Mouse (Mus musculus) right cerebral cortex, postnatal 4 days (tissue): ENCODE data around the gene Acss1.
A peak's percentile ranks its signal among the peaks of the same experiment; 100 is the strongest.

Experiments used
- DNase-seq: peaks from one replicate; pipeline ENCODE4 v3.0.0-alpha.2; 2022

The Acss1 gene

DNA sequence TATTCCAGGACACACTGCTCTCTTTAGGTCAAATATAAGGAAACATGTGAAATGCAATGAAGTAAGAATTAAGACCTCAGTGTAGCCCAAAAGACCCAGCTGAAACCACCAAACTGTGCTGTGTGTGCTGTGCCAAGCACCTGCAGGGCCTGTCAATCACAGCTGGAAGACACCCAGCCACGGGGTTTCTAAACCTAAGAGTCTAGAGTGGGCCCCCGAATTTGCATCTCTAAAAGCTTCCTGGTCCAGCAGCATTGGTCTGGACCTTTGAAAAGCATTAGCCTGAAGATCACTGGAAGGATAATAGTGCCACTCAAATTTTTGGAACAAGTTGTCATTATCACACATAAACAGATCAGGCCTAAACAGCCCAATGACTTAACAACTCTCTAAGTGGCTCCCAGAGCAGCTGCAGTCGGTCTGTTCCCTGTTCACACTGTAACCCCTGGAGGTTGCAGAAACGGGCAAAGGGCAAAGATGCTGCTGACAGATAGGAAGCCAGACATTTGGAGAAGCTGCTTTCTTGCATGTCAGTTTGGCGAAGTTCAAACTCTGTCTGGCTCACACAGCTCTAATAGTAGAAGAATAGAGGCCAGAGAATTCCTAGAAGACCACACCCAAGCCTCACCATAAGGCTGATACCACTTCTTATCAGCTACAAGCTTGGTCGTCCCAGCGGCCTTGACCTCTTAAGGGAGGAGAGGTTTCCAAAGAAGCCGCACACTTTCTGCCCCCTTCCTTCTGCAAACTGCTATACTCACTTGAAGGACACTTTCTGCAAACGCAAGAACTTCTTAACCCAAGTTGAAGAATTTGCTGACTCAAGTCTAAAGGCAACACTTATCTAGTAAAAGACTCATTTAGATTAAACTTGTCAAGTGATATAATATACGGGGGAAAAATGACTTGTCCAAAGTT is 2.5 kb downstream of the Acss1 start:
- no peak for DNase-seq

DNA sequence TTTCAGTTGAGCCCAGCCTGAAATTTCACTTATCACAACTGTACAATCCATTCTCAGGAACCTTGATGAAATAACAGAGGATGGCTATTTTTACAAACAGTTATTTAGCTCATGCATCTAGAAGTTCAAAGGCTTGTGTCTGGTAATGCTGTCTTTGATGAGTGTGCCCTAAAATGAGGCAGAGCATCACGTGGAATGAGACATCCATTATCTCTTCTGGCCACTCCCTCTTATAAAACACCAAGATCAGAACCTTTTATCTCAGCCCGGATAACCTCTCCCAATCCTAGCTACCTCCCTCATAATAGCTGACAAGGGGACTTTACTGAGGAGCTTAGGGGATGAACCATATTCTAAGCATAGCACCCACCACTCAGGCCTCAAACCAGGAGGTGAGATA is 3.3 kb downstream of the Acss1 start:
- no peak for DNase-seq

DNA sequence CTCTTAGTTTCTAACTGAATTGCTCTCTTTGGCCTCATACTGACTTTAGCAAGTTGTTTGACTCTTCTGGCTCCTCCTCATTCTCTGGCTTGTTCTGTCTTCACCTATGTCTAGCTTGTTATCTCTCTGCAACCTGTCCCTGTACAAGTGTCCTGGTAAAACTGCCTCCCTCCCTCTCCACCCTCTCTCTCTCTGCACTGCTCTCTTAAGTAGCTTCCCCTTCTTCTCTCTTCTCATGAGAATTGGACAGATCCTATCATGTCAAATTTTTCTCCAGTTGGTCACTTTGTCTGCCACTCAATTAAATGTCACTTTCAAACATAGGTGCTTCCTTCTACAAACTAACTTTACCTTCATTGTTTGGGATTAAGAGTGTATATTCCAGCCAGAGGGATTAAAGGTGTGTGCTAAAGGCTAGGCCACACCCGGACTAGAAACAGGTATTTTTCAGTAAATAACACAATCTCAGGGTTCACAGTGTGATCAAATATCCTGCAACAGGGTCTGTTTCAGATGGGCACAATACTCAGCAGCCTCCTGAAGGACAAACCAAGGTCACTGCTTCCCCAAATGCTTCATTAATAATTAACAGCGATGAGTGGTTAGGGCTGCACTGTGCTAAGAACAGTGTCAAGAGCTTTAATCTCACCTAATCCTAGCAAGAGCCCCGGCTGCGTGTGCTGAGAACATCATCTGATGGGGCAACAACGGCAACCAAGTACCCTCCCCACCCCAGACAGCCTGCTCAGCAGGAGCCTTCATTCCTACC is 4.0 kb downstream of the Acss1 start:
- DNase-seq: no peak

DNA sequence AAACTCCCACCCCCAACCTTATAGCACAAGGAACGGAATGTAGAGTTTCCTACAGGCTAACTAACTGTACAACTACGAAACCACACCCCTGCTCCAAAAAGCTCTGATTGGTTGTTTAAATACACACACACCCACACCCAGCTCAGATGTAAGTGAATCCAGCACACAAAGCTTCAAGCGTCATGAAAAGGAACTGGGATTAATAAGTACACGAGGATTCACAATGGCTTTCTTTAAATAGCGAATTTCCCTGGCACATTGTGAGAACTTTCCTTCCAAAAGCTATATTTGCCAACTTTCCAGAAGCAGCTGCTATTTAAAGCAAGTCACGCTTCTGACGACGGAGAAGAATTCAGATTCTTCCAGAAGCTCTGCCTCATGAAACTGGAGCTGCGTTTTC is 5.0 kb downstream of the Acss1 start:
- no peak for DNase-seq

DNA sequence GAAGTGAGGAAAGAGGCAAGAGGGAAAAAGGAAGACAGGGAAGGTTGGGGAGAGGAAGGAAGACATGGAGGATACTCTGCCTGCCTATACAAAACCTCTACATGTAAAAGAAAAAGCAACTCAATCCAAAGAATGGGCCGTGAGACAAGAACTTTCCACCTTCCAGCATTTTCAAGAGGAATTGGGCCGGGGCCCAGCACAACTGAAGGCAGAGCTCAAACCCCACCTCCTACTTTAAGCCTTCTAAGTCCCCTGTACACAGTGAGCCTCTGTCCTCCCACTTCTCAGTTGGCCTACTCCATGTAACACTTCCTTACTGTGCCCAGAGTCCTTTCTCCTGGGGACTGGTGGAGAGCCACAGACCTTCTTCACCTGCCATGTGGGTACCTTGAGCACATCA is 6.3 kb downstream of the Acss1 start:
- no peak for DNase-seq

DNA sequence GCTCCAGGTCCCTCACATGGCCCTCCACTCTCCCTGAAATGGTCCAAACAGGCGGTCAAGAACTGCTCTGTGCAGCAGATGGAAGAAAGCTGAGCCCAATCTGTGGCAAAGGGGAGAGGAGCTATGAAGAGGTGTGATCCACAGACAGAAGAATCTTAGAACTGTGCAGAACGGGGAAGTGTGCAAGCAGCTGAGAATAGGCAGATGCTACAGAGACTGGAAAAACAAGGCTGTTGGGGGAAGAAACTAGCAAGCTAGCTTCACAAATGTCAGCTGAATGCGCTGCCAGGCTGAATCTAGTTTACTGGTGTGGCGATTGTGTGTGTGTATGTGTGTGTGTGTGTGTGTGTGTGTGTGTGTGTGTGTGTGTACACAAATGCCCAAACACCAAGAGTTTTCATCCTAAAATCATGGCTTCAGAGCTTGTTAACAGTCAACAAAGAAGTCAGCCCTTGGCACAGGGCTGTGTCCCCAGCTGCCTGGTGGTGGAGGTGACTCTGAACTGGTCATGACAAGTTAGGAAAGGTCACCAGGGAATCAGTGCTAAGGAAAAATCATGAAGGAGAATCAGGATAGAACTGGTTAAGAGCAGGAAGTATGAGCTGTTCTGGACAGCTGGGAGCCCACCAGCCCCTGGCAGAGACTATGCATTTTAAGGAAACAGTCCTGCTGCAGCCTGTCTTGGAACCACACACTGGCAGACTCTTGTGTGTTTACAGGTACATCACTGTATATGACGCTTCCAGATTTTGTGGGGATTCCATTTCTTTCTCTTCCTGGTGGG is 7.4 kb downstream of the Acss1 start:
- DNase-seq: no peak

DNA sequence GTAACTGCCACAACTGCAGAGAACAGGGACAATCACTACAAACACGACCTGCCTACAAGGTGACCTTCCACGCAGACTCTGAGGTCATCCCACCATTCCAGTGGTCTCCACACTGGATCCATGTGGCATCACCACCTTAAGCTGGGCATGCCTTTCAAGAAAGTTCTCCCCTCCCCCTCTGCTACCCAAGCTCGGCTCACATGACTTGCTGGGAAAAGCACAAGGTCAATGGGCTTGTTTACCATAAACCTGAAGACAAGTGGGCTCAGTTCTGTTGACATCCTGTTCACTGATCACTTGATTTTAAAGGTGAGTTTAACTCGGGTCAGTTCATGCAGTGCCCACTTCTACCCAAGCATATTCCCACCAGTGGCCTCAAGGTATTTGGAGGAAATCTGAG is 8.3 kb downstream of the Acss1 start:
- DNase-seq: no peak

DNA sequence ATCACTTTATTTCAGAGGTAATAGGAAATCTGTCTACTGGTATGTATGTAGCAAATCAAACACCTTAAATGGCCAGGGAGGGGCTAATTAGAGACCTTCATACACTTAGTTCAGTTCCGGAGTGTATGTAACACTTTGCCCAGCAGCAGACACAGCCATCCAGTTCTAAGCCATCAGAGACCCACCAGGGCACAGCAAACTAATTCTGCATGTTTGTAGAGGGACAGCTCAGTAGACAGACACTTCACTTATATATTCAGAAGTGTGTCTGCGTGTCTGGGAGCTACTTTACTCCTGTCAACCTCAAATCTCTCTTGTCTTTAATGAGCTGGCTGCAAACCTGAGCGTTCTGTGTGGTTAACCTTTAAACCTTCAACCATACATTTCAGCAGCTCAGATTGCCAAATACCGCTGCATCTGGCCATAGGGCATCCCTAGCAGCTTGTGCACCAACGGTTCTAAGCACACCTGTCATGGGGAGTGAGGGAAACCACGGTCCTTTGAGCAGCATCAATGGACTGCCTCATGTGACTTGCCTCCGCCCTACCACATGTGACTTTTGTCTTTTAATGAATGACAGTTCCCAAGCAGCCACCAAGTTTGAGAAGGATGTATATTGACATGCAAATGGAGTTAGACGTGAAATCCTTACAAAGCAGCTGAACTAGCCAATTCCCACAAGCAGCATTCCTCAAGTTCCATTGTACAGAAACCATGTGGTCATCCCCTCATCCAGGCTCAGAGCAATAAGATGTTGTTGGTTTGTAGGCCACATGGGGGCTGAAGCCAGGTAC is 11.1 kb downstream of the Acss1 start:
- DNase-seq: no peak

DNA sequence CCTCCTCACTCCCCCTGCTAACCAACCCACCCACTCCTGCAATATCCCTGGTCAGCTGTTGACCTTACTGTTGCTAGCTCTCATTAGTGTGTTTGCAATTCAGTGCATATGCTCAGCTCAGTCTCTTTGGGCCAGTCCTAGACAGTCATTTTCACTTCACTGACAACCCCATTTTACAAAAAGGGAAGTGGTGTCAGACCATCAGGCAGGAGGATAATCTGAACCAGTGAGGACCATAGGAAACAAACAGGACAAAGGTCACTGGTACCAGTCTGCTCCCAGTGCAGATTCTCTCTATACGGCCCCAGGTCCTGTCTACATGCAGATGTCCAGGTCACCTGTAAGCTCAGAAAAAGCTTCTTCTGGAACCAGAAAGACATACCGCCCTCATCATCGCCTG is 12.2 kb downstream of the Acss1 start:
- no peak for DNase-seq

DNA sequence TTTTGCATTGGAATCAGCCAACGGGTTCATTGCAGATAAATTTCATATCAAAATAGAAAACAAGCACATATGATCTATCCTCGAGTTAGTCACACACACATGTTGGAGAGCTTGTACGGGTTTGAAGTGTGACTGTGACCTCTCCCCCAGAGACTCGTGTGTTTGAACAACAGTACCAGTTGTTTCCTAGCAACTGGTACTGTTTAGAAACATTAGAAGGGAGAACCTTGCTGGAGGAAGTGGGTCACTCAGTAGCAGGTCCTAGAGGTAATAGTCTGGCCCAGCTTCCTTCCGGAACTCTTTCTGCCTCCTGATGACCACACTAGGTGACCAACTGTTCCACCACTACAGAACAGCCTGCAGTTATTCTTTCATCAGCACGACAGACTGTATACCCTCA is 13.0 kb downstream of the Acss1 start:
- no peak for DNase-seq

DNA sequence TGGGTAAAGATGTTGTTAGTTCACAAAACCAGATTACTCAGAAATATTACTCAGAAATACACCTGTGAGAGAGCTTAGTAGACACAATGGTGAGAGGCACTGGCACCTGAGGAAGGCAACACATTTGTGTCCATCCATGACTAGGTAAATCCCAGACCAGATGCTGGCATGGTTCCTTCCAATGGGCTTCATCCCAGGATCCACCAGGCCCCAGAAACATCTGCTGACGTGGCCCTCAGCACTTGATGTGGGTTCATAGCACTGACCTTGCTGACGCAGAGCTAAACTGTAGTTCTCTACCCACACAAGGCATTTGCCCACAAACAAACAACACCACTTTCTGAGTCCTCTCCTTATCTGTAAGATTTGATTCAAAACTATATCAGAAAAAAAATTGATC is 13.5 kb downstream of the Acss1 start:
- no peak for DNase-seq

DNA sequence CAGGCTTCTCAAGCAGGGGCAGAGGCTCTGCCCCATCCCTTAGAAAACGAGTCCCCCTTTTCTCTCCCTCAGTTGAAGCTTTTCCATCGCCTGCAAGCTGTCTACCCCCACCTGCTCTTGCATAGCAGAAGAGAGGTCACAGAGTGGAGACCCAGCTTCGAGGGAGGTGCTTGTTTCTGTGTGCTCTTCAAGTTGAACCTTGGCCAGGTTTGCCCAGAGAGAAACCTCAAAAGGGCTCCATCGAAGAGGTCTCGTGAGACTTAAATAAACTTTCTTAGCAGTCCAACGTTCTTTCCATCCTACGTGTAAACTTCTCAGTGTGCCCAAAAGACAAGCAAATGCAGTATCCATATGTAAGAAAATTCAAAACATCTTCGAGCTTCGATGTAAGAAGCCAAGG is 16.9 kb downstream of the Acss1 start:
- DNase-seq: no peak

DNA sequence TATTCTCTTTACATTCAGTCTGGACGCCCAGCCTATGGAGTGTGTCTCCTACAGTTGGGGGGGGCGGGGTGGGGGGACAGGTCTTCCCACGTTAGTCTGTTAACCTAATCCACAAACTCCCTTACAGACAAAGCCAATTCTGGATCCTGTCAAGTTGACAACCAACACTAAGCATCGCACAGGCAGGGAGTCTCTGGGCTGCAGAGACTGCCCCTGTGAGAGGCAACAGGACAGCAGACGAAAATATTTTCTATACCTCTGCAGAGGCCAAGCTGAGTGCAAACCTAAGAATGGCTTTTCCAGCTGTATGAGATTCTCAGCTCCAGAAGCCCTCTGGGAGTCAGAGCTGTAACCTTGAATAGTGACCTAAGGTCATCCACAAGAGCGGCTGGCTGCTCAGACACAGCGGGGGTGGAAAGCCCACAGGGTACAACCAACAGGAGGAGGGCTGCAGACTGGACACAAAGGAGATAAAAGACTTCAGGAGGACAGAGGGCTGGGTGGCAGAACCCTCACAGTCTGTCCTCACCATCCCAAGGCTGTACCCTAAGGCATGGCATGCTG is 17.7 kb downstream of the Acss1 start:
- DNase-seq: no peak

DNA sequence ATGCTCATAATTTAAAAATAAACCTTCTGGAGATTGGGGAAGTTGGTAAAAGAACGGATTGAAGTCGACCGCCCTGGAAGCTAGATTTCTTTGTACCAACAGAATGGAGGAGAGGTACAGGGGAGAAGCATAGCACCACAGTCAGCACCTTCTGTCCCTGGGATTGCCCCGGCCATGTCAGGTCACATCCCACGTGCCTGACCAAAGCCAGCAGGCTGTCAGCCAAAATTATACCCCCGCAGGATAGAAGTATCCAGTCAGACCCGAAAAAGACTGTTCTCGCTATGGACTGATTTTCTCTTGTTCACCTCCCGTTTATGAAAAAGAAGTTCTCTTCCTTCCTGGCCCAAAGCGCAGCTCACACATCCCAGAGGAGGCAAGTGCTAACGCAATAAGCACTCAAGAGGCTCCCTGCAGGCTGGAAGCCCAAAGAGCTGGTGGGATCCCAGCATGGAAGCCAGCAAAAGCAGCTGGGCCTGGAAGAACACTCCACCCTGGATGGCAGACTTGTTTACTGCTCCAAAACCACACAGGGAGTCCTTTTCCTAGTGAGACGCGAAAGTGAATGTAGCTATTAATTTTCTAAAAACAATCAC is 19.9 kb downstream of the Acss1 start:
- DNase-seq: no peak

DNA sequence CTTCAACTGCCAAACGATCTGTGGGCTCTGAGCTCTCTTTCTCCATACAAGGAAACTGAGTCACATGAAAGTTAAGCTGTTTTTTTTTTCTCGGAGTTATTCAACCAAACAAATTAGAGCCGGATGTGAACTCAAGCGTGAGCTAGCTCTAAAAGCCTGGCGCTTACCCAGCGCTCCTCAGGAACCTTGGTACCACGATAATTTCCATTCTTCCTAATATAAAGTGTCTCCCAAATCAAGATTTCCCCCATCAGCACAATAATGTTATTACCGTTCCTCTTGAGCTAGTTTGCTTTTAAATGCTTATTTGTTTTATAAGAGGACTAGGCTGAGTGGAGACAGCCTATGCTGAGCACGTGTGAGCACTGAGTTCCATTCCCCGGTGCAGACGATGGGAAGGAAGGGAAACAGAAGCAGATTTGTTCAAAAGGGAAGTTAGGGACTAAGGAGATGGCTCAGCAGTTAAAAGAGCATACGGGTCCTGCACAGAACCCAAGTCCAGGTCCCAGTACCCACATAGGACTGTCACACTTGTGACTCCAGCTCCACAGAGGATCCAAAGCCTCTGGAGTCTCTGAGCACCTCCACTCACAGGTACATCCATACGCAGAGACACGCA is 20.5 kb downstream of the Acss1 start:
- no peak for DNase-seq

DNA sequence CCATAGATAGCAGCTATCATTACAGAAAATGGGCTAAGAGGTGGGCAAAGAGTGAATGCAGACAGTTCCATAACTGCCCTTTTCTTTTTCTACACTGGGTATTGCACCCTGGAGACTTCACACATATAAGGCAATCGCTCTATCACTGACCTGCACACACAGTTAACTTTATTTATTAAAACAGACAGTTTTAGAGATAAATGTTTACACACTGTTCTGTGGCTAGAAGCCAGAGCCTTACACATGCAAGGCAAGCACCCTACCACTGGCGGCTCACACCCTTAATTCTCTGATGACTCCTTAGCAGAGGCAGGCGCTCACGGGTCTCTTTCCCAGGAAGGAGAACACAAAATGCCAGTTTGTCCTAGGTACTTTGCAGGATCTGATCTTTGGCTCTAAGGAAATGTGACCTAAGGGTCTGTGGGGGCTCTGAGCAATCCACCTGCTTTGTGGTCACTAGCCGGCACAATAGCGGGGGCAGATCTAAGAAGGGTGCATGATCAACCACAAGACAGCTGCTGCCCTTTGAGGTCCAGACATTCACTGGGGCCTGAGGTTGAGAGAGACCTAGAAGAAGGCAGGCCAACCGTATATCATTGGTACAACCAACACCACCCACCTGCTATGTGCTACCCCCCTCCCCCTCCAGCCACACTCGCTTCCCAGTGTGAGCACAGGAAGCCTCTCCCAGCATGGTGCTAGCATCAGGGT is 21.7 kb downstream of the Acss1 start:
- no peak for DNase-seq

DNA sequence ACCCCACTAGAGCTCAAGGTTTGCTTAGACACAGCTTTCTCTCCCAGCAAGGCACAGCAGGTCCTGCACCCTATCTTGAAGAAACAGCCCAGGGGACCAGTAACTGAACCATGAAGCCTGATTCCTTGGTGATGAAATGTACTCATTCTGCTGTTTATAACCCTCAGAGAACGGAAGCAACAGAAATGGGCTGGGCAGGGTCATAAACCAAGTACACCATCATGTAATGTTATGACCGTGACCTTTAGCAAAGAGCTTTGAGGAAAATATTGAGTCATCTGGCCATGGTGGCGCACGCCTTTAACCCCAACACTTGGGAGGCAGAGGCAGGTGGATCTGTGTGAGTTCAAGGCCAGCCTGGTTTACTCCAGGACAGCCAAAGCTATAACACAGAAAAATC is 23.1 kb downstream of the Acss1 start:
- no peak for DNase-seq

DNA sequence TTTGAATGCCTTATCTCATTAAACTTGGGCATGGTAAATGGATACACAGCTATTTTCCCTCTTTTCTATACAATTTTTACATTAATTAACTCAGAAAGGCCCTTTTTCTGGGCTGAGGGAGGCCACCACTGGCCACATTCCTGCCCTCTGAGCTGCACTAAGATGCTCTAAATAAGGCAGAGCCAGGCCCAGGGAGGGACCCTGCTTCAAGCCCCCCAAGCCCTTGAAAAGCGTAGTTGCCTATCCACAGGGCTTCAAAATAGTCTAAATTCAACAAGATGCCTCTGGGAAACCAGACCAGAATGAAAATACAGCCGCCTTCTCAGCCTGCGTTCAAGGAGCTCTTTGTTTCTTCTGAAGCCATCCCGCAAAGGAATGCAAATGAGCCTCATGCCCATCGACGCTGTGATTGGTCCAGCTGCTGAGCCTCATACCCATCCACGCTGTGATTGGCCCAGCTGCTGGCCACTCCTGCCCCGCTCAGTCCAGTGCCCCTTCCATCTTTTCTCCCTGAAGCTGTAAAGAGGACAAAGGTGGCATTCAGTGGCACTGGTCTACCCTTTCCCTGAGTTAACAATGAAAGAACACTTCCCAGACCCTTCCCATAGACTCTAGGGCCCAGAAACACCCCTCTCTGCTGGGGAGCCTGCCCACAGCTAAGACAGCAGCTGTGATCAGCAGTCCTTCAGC is 24.4 kb downstream of the Acss1 start:
- peak; percentile 42 for DNase-seq

DNA sequence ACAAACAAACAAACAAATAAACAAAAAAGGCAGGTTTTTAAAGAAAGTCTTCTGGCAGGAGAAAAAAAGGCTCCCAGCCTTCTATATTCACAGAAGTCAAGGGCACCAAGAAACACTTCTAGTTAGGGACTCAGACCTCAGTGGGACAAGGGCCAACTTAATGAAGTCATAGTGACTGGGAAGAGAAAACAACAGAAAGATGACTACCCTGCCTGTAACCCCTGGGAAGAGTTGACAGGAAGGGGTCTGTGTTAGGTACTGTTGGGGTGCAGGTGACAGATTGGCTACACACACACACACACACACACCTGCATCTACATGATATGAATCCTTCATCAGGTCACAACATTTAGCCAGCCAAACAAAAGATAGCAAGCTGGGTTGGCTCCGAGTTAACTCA is 25.1 kb downstream of the Acss1 start:
- no peak for DNase-seq

DNA sequence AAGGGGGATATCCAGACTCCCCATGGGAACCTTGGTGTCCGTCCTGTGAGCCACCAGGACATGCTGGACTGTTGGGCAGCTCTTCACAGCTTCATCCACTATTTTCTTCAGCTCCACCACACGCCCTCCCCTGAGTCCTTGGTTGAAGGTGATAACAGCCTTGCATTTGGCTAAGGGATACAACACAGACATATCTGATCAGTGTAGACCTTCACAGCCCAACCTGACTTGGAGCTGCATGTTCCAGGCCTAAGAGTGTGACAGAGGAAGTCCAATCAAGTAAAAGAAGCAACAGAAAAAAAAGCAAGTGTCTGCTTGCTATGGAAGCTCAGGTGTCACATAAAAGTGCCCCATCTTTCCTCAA is 29.9 kb downstream of the Acss1 start:
- DNase-seq: no peak
